Mouse (Mus musculus) granulocyte monocyte progenitor cell, adult 5-6 weeks (primary cell): Measurements from ENCODE around the gene Rnf38. TPM values are rescaled to one million over a fixed set of nuclear protein-coding genes. Genes with fewer than 3 reads are reported as not detected.

ENCODE experiments used
- total RNA-seq, 2 experiments: library from RNA; stranded (forward) in 1 of 2; stranded (reverse) in 1 of 2; fragments of 200-712, 200-1000 nt in 1 of 2; fragments of >200 nt in 1 of 2; fragmentation: Nextera tagmentation in 1 of 2; gene quantifications; 2 replicates each; pipeline ENCODE4 v1.2.3; 2014 to 2017

Gene Rnf38
- total RNA-seq, 2 experiments from 2014 or later, result 50.6 to 118 TPM

Other genes starting within 250 kb of the Rnf38 start
- 280 and 311 TPM in 2 replicates for gene Clta, start 229.3 kb downstream of the Rnf38 start, total RNA-seq (2014; fragmentation: Nextera tagmentation)
- gene Clta, start 229.3 kb downstream of the Rnf38 start, total RNA-seq (2017), result 422 and 509 TPM in 2 replicates
- gene Gne, start 149.6 kb downstream of the Rnf38 start, total RNA-seq (2014; fragmentation: Nextera tagmentation), result 32.9 and 42.7 TPM in 2 replicates
- gene Gne, start 149.6 kb downstream of the Rnf38 start, total RNA-seq (2017), result 34.6 and 36.3 TPM in 2 replicates
- 9.3 and 12.3 TPM in 2 replicates for gene Melk, start 67.1 kb upstream of the Rnf38 start, total RNA-seq (2014; fragmentation: Nextera tagmentation)
- gene Melk, start 67.1 kb upstream of the Rnf38 start, total RNA-seq (2017), result 25.0 and 31.4 TPM in 2 replicates